Mouse (Mus musculus): ENCODE measurements at regions not wholly inside any gene's neighbourhood (a gene's known extent, or its start where the extent isn't known, plus 50 kb on each side); places are given as distances from the start of the nearest gene placed in this dataset.

DNA sequence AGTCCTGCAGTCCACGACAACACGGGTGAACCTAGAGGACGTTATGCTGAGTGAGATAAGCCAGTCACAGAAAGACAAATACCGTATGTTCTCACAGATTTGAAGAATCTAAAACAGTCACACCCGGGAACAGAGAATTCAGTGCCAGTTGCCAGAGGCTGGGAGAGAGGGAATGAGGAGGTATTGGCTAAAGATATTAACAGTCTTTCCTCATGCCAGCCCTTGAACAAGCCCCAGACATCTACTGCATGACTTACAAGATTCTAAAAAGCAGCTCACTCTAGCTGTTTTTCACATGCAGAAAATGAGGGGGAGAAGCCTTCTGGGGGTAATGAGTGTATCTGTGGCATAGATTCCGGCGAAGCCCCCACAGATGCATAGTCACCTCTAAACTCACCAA, 60.5 kb upstream of the Rapgef5 start:
- Histone ChIP-seq H3K27me3 (ENCODE audit: control insufficient read depth, insufficient read depth, low read length, poor library complexity, severe bottlenecking) (no peaks in the 10 kb centered on the region; the same call in 1 of the 2 replicates), H3K36me3 (ENCODE audit: control insufficient read depth, insufficient read depth, low read length, poor library complexity, severe bottlenecking) (no peaks in the 10 kb centered on the region), H3K9ac (ENCODE audit: low read depth, poor library complexity, severe bottlenecking) (no peak overlapping the region), H3K4me3 (ENCODE audit: low read depth, low read length) (no peak overlapping the region), H3K27ac (ENCODE audit: insufficient read depth, low read length) (no peak overlapping the region), H3K9me3 (replicated peaks; ENCODE audit: control insufficient read depth, insufficient read depth, low read length, poor library complexity, severe bottlenecking) (no peaks in the 10 kb centered on the region), H3K4me1 (ENCODE audit: control insufficient read depth, insufficient read depth, low read length) (peaks cover under 1% of the 10 kb centered on the region)
- TF ChIP-seq CTCF (IDR thresholded peaks at IDR 0.05; ENCODE audit: low read depth, low read length) (no peak), EP300 (IDR thresholded peaks at IDR 0.05; ENCODE audit: insufficient read depth, low read depth, low read length) (no peak), POLR2A (IDR thresholded peaks at IDR 0.05; ENCODE audit: insufficient read depth, low read length) (no peak)

DNA sequence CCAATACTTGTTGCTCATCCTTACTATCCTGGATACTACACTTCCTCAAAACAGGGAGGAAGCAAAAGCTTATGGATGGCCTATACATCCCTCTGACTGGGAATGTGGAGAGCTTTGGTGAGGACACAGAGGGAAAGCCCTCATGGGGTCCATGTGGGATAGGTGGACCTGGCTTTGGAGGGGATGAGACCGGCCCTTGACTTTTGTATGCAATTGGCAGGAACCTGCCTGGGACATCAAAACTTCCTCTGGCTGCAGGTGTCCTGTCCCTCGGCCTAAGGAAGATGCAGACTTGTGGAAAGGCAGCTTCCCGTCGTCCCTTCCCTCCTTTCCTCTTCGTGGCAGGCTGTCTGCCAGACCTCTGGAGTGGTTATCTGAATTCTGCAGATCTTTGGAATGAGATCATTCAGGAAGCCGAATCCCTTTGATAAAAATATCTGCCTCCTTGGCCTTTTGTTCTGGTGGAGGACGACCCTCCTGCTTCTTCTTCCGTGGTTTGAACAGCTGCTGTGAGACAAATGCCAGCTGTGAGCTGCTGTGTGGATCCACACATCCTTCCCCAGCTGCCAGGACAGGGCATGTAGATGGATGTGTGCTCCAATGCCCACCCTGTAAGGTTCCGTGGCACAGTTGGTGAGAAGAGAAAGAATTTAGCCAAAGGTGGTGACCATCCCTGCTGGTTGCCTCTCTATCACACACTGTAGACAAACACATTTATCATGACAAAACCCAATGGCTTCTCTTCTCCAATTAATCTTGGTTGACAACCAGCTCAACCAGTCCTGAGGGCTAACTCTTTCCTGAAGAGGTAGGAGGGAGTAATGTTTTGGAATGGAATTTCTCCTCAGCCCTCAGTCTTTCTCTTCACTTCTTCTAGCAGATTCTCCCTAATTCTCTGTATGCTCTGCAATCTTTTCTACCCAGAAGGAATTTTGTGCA, 57.9 kb upstream of the Rapgef5 start:
- Histone ChIP-seq H3K27me3 (ENCODE audit: control insufficient read depth, insufficient read depth, low read length, poor library complexity, severe bottlenecking) (no peaks in the 10 kb centered on the region; the same call in 1 of the 2 replicates), H3K9ac (ENCODE audit: low read depth, poor library complexity, severe bottlenecking) (no peak overlapping the region), H3K4me3 (ENCODE audit: low read depth, low read length) (no peak overlapping the region), H3K36me3 (ENCODE audit: control insufficient read depth, insufficient read depth, low read length, poor library complexity, severe bottlenecking) (no peaks in the 10 kb centered on the region), H3K27ac (ENCODE audit: insufficient read depth, low read length) (no peak overlapping the region), H3K4me1 (ENCODE audit: control insufficient read depth, insufficient read depth, low read length) (peaks cover 2% of the 10 kb centered on the region), H3K9me3 (replicated peaks; ENCODE audit: control insufficient read depth, insufficient read depth, low read length, poor library complexity, severe bottlenecking) (no peaks in the 10 kb centered on the region)
- no peak for TF ChIP-seq POLR2A (IDR thresholded peaks at IDR 0.05; ENCODE audit: insufficient read depth, low read length)
- TF ChIP-seq CTCF (IDR thresholded peaks at IDR 0.05; ENCODE audit: low read depth, low read length) = no peak
- no peak for TF ChIP-seq EP300 (IDR thresholded peaks at IDR 0.05; ENCODE audit: insufficient read depth, low read depth, low read length)

DNA sequence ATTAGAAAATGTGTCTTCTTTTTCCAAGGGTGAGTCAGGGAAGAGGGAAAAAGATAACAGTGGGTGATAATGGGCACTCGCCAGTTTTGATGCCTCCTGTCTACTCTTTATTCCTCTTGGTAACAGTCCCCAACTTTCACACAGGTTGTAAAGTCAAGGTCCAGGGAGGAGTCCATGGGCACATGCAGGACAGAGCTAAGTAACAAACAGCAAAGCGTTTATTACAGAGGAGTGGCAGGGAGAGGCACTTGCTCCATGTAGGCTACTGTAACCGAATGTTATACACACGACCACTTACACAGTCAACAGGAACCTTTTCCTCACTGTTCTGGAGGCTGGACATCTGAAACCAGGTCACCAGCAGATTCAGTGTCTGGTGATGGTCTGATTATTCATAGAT, 56.7 kb upstream of the Rapgef5 start:
- TF ChIP-seq CTCF (IDR thresholded peaks at IDR 0.05; ENCODE audit: low read depth, low read length) = no peak
- H3K27me3 ChIP-seq (ENCODE audit: control insufficient read depth, insufficient read depth, low read length, poor library complexity, severe bottlenecking) = no peaks in the 10 kb centered on the region; the same call in 1 of the 2 replicates
- no peaks in the 10 kb centered on the region for H3K36me3 ChIP-seq (ENCODE audit: control insufficient read depth, insufficient read depth, low read length, poor library complexity, severe bottlenecking)
- no peak overlapping the region for H3K9ac ChIP-seq (ENCODE audit: low read depth, poor library complexity, severe bottlenecking)
- peaks cover 2% of the 10 kb centered on the region for H3K4me1 ChIP-seq (ENCODE audit: control insufficient read depth, insufficient read depth, low read length)
- H3K4me3 ChIP-seq (ENCODE audit: low read depth, low read length) = no peak overlapping the region
- H3K9me3 ChIP-seq (replicated peaks; ENCODE audit: control insufficient read depth, insufficient read depth, low read length, poor library complexity, severe bottlenecking) = no peaks in the 10 kb centered on the region
- H3K27ac ChIP-seq (ENCODE audit: insufficient read depth, low read length) = no peak overlapping the region

DNA sequence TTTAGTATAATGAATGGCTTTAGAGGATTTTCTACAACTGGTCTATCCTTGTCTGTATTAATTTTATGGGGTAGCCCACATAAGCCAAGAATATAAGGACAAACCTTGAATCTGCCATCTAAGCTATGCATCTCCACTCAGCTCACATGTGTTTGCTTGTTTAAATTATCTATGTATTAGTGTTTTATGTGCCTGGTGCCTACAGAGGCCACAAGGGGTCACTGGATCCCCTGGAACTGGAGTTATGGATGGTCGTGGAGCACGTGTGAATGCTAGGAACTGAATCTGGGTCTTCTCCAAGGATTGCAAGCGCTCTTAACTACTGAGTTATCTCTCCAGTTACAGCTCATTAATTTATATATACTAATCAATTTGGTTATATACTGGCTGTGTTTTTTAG, 51.1 kb upstream of the Rapgef5 start:
- no peak for TF ChIP-seq POLR2A (IDR thresholded peaks at IDR 0.05; ENCODE audit: insufficient read depth, low read length)
- TF ChIP-seq CTCF (IDR thresholded peaks at IDR 0.05; ENCODE audit: low read depth, low read length) = peak; percentile 53
- H3K9ac ChIP-seq (ENCODE audit: low read depth, poor library complexity, severe bottlenecking) = no peak overlapping the region
- no peaks in the 10 kb centered on the region for H3K27me3 ChIP-seq (ENCODE audit: control insufficient read depth, insufficient read depth, low read length, poor library complexity, severe bottlenecking)
- no peaks in the 10 kb centered on the region for H3K36me3 ChIP-seq (ENCODE audit: control insufficient read depth, insufficient read depth, low read length, poor library complexity, severe bottlenecking)
- no peaks in the 10 kb centered on the region for H3K9me3 ChIP-seq (replicated peaks; ENCODE audit: control insufficient read depth, insufficient read depth, low read length, poor library complexity, severe bottlenecking)
- no peak overlapping the region for H3K4me3 ChIP-seq (ENCODE audit: low read depth, low read length)
- H3K4me1 ChIP-seq (ENCODE audit: control insufficient read depth, insufficient read depth, low read length) = peaks cover 2% of the 10 kb centered on the region
- no peak overlapping the region for H3K27ac ChIP-seq (ENCODE audit: insufficient read depth, low read length)

DNA sequence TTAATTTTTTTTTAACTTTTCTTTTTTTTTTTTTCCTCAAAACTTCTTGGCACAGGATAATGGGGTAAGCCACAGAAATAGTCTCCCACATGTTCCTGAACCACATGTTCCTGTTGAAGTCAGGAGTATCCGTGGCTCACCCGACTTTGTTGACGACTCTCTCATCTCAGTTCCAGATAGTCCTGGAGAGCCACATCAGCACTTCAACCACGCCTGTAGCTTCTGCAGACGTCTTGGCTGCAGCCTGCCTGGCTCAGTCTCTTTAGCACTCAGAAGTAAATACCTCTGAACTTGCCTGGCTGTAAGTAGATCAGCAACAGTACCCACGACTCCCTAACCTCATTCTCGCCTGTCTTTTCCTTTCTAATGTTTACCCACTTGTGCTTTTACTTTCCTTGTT, 50.3 kb upstream of the Rapgef5 start:
- Histone ChIP-seq H3K27ac (ENCODE audit: insufficient read depth, low read length) (no peak overlapping the region), H3K9me3 (replicated peaks; ENCODE audit: control insufficient read depth, insufficient read depth, low read length, poor library complexity, severe bottlenecking) (no peaks in the 10 kb centered on the region), H3K4me3 (ENCODE audit: low read depth, low read length) (no peak overlapping the region), H3K9ac (ENCODE audit: low read depth, poor library complexity, severe bottlenecking) (no peak overlapping the region), H3K27me3 (ENCODE audit: control insufficient read depth, insufficient read depth, low read length, poor library complexity, severe bottlenecking) (no peaks in the 10 kb centered on the region), H3K36me3 (ENCODE audit: control insufficient read depth, insufficient read depth, low read length, poor library complexity, severe bottlenecking) (no peaks in the 10 kb centered on the region), H3K4me1 (ENCODE audit: control insufficient read depth, insufficient read depth, low read length) (peaks cover 2% of the 10 kb centered on the region)
- no peak for TF ChIP-seq EP300 (IDR thresholded peaks at IDR 0.05; ENCODE audit: insufficient read depth, low read depth, low read length)
- no peak for TF ChIP-seq POLR2A (IDR thresholded peaks at IDR 0.05; ENCODE audit: insufficient read depth, low read length)
- no peak for TF ChIP-seq CTCF (IDR thresholded peaks at IDR 0.05; ENCODE audit: low read depth, low read length)

Data from ES-Bruce4 (cell line).